Mouse (Mus musculus) olfactory bulb, adult 2 months (tissue): ENCODE results near the gene Spink4.

Experiments used
- CTCF ChIP-seq: fragments of 200-500 bp; IDR thresholded peaks from 2 replicates; pipeline ENCODE4 v1.5.1; 2012; ENCODE audit warnings: low read depth, mild to moderate bottlenecking, low read length, moderate library complexity; ENCODE audit not compliant: insufficient read depth
- POLR2A ChIP-seq: fragments of 200-500 bp; IDR thresholded peaks from 2 replicates; pipeline ENCODE4 v1.6.1; 2012; ENCODE audit warnings: mild to moderate bottlenecking, low read depth, low read length, moderate library complexity; ENCODE audit not compliant: insufficient read depth

- TF ChIP-seq POLR2A, result no peak
- no peak for TF ChIP-seq CTCF
Observed at GRCm38 (mm10) chr4:40883200-40883599, 36.7 kb upstream of the Spink4 start.
